Mouse (Mus musculus) neutrophil, adult 83 days (primary cell): ENCODE data around the gene Ano1. TPM values are rescaled to one million over a fixed set of nuclear protein-coding genes. Genes with fewer than 3 reads are reported as not detected.

Experiments used
- total RNA-seq, 2 experiments: library from RNA; stranded (reverse); gene quantifications; one replicate each; pipeline ENCODE4 v1.2.4; 2023

Gene Ano1
- total RNA-seq: under 1 TPM; 0.26 to 0.90 TPM

GRCm38 (mm10) chr7:144751833-144752232 lies at the start of gene Ano1:
Ano1 (minus strand) TSS chr7:144751974.

GRCm38 (mm10) chr7:144582284-144582980 lies 169.3 kb downstream of the Ano1 start, which contains the start of gene Fadd:
Fadd (minus strand) TSS chr7:144582463.

GRCm38 (mm10) chr7:144553237-144554122 lies 198.3 kb downstream of the Ano1 start, which contains the start of gene Ppfia1:
Ppfia1 (minus strand) TSS chr7:144553729.

Other genes starting within 250 kb of the Ano1 start
- 10 to 100 TPM; 28.9 to 33.0 TPM for gene Ppfia1, start 198.2 kb downstream of the Ano1 start, total RNA-seq
- gene Fadd, start 169.5 kb downstream of the Ano1 start, total RNA-seq: 1 to 10 TPM; 5.3 to 6.5 TPM
- gene Fgf3, start 86.1 kb upstream of the Ano1 start, total RNA-seq: under 1 TPM; 0.18 to 0.44 TPM
- not detected for gene Fgf4, start 95.4 kb upstream of the Ano1 start, total RNA-seq
- not detected for gene Fgf15, start 144.6 kb upstream of the Ano1 start, total RNA-seq
- gene LTO1, start 163.1 kb upstream of the Ano1 start, total RNA-seq: 10 to 100 TPM; 16.3 to 16.9 TPM
- gene Ccnd1, start 188.0 kb upstream of the Ano1 start, total RNA-seq: 1 to 10 TPM; 1.2 to 1.4 TPM